ENCODE assay signal across 8 mouse cellular contexts in genomic region chr10:60078561-60078917, GRCm38 (mm10). TPM values are rescaled to one million over a fixed set of nuclear protein-coding genes. Genes with fewer than 3 reads are reported as not detected.
DNase-seq lines count a peak whose midpoint lies in the region; ATAC-seq and TF ChIP-seq lines count a peak whose summit lies in the region.

No protein-coding gene starts in this region.

- no peak overlapping the region for H3K4me3 ChIP-seq in midbrain, embryonic 13.5 days (replicated peaks)
- H3K4me3 ChIP-seq in midbrain, embryonic 11.5 days (ENCODE audit: low read depth, low read length), result no peak overlapping the region
- no peak overlapping the region for H3K4me3 ChIP-seq in kidney, postnatal 0 days (replicated peaks; ENCODE audit: low read depth, low read length)
- H3K4me3 ChIP-seq in thymus, adult 2 months (ENCODE audit: control insufficient read depth, insufficient read depth, low read length), result no peak overlapping the region

- TF ChIP-seq CTCF in kidney, postnatal 0 days (IDR thresholded peaks at IDR 0.05; ENCODE audit: low read depth), result no peak
- TF ChIP-seq CTCF in thymus, adult 2 months (IDR thresholded peaks at IDR 0.05; ENCODE audit: borderline replicate concordance, control insufficient read depth, extremely low read depth, insufficient read depth, low read length, poor library complexity), result no peak

- no peaks in the 10 kb centered on the region for H3K36me3 ChIP-seq in midbrain, embryonic 13.5 days
- no peaks in the 10 kb centered on the region for H3K36me3 ChIP-seq in midbrain, embryonic 11.5 days (ENCODE audit: control insufficient read depth, insufficient read depth, low read length)
- H3K36me3 ChIP-seq in kidney, postnatal 0 days (ENCODE audit: insufficient read depth, low read length), result no peaks in the 10 kb centered on the region
- H3K36me3 ChIP-seq in thymus, adult 2 months (ENCODE audit: control insufficient read depth, insufficient read depth, low read length), result no peaks in the 10 kb centered on the region

- H3K4me1 ChIP-seq in midbrain, embryonic 13.5 days (replicated peaks), result peaks cover 16% of the 10 kb centered on the region
- H3K4me1 ChIP-seq in midbrain, embryonic 11.5 days (ENCODE audit: control insufficient read depth, insufficient read depth, low read length), result no peaks in the 10 kb centered on the region
- peaks cover 19% of the 10 kb centered on the region for H3K4me1 ChIP-seq in kidney, postnatal 0 days (replicated peaks; ENCODE audit: insufficient read depth, low read length)
- H3K4me1 ChIP-seq in thymus, adult 2 months (replicated peaks; ENCODE audit: control insufficient read depth, insufficient read depth, low read length), result peaks cover 18% of the 10 kb centered on the region

- no peak for TF ChIP-seq POLR2A in thymus, adult 2 months (IDR thresholded peaks at IDR 0.05; ENCODE audit: control insufficient read depth, extremely low read depth, insufficient read depth, low read length, poor library complexity)

- no peaks in the 10 kb centered on the region for H3K9me3 ChIP-seq in midbrain, embryonic 13.5 days
- no peaks in the 10 kb centered on the region for H3K9me3 ChIP-seq in midbrain, embryonic 11.5 days (ENCODE audit: control insufficient read depth, low read length)
- H3K9me3 ChIP-seq in kidney, postnatal 0 days (replicated peaks; ENCODE audit: low read length), result no peaks in the 10 kb centered on the region

- H3K27me3 ChIP-seq in midbrain, embryonic 13.5 days, result no peaks in the 10 kb centered on the region
- no peaks in the 10 kb centered on the region for H3K27me3 ChIP-seq in midbrain, embryonic 11.5 days (ENCODE audit: control insufficient read depth, insufficient read depth, low read length)
- no peaks in the 10 kb centered on the region for H3K27me3 ChIP-seq in kidney, postnatal 0 days (ENCODE audit: insufficient read depth, low read length)
- no peaks in the 10 kb centered on the region for H3K27me3 ChIP-seq in thymus, adult 2 months (ENCODE audit: control insufficient read depth, insufficient read depth, low read length)

- H3K4me2 ChIP-seq in midbrain, embryonic 13.5 days (replicated peaks), result no peak overlapping the region
- H3K4me2 ChIP-seq in midbrain, embryonic 11.5 days, result no peak overlapping the region
- H3K4me2 ChIP-seq in kidney, postnatal 0 days (ENCODE audit: low read length), result no peak overlapping the region

- 80% methylated on average over 5 of the region's 5 CpGs for WGBS in midbrain, embryonic 13.5 days
- WGBS in midbrain, embryonic 11.5 days, result 88% methylated on average over 5 of the region's 5 CpGs
- 30% methylated on average over 5 of the region's 5 CpGs for WGBS in kidney, postnatal 0 days
- 55% methylated on average over 5 of the region's 5 CpGs for WGBS in thymus, adult 2 months

- peak; percentile 40; the same call in 1 of the 2 replicates for ATAC-seq in midbrain, embryonic 13.5 days
- ATAC-seq in midbrain, embryonic 11.5 days (ENCODE audit: low FRiP score), result no peak
- ATAC-seq in kidney, postnatal 0 days (replicated peaks; ENCODE audit: low FRiP score, low read depth), result no peak

- H3K27ac ChIP-seq in midbrain, embryonic 13.5 days, result peak overlapping the region; percentile 36; the same call in 1 of the 2 replicates
- no peak overlapping the region for H3K27ac ChIP-seq in midbrain, embryonic 11.5 days (ENCODE audit: low read depth, low read length)
- H3K27ac ChIP-seq in kidney, postnatal 0 days, result no peak overlapping the region
- H3K27ac ChIP-seq in thymus, adult 2 months (ENCODE audit: control insufficient read depth, insufficient read depth, low read length), result no peak overlapping the region

- DNase-seq in midbrain, embryonic 11.5 days (ENCODE audit: low spot score, missing footprints), result no peak
- peak; percentile 91 for DNase-seq in adrenal gland, postnatal 36 days
- DNase-seq in gastrocnemius, postnatal 10 days, result peak; percentile 47
- DNase-seq in kidney, postnatal 0 days (ENCODE audit: low spot score), result peak; percentile 47
- DNase-seq in lung, postnatal 14 days, result peak; percentile 56
- no peak for DNase-seq in thymus, adult 2 months
- DNase-seq in natural killer cell, adult 2 months (ENCODE audit: low spot score in 2 of 2), result no peak

- H3K9ac ChIP-seq in midbrain, embryonic 13.5 days (replicated peaks), result no peak overlapping the region
- H3K9ac ChIP-seq in midbrain, embryonic 11.5 days (ENCODE audit: low read length), result no peak overlapping the region
- no peak overlapping the region for H3K9ac ChIP-seq in kidney, postnatal 0 days (ENCODE audit: low read depth, low read length)

RNA-seq across cellular contexts. Expression of gene Spock2, which starts 27.5 kb away (rescaled TPM):
- 51.8 TPM in 2 replicates for polyA plus RNA-seq in midbrain, embryonic 13.5 days (2015; fragmentation: Nextera tagmentation; extraction: Ambion mirVana)
- 11.2 and 12.2 TPM in 2 replicates for polyA plus RNA-seq in midbrain, embryonic 11.5 days (2014; fragmentation: Nextera tagmentation; extraction: Ambion mirVana)
- 10 to 100 TPM; 29.0 to 34.4 TPM for total RNA-seq in adrenal gland, postnatal 36 days (2021)
- total RNA-seq in gastrocnemius, postnatal 10 days (2021), result 1 to 10 TPM; 4.6 to 6.2 TPM
- polyA plus RNA-seq in kidney, postnatal 0 days (2015; fragmentation: Nextera tagmentation; extraction: Ambion mirVana), result 22.0 and 24.2 TPM in 2 replicates
- 17.7 and 19.8 TPM in 2 replicates for polyA plus RNA-seq in thymus, adult 2 months (2012; rRNA removed)

Comparison
In these comparisons a context has a peak if more than half of its experiments do, and no peak if none do; other contexts are left out.
1. DNase-seq: peak in adrenal gland, postnatal 36 days (2 of 2), gastrocnemius, postnatal 10 days (single experiment), kidney, postnatal 0 days (single experiment) and lung, postnatal 14 days (single experiment); none in midbrain, embryonic 11.5 days (single experiment), thymus, adult 2 months (single experiment) and natural killer cell, adult 2 months (0 of 2).